Mouse (Mus musculus): ENCODE data around the gene Cts8. TPM values are rescaled to one million over a fixed set of nuclear protein-coding genes. Genes with fewer than 3 reads are reported as not detected.

Gene Cts8
- not detected in 2 replicates for polyA plus RNA-seq (2015; fragmentation: Nextera tagmentation; extraction: Ambion mirVana)

DNA sequence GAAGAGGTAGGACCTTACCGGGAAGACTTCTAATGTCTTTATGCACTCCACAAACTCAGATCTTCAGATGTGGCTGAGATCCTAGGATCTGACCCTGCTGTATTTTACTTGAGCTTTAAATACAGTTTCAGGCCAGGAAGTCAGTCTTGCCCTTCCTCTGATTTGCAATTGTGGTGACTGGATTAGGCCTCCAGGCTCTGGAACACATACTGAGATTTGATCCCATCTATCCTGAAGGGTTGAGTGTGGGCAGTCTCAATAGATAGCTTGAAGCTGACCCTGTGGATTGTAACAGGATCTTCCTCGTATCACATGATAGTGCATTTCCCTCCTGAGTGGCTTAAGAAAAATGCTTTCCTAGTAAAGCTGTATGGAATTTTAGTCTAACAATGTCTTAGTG is at the start of gene Cts8:
Cts8 (minus strand) TSS at position 101 of the 400 bp plus-strand sequence.
- Histone ChIP-seq H3K36me3 (replicated peaks) (no peaks in the 10 kb centered on the region), H3K27ac (no peak within 1 kb of the TSS), H3K4me1 (no peaks in the 10 kb centered on the region), H3K4me2 (no peak within 1 kb of the TSS), H3K4me3 (no peak within 1 kb of the TSS), H3K9me3 (peaks cover 20% of the 10 kb centered on the region; the same call in 1 of the 2 replicates), H3K9ac (no peak within 1 kb of the TSS), H3K27me3 (replicated peaks) (no peaks in the 10 kb centered on the region)
- no peak for ATAC-seq (replicated peaks)
- WGBS = 85% methylated on average over 2 of the region's 2 CpGs

DNA sequence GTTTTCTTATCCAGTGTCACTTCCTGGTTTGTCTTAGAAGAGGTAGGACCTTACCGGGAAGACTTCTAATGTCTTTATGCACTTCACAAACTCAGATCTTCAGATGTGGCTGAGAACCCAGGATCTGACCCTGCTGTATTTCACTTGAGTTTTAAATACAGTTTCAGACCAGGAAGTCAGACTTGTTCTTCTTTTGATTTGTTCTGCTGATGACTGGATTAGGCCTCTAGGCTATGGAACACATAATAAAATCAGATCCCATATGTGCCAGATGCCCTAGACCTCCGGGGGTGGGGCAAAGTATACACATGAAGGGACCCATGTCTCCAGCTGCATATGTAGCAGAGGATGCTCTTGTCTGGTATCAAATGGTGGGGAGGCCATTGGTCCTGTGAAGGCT is 33.6 kb upstream of the Cts8 start, which contains the start of gene Gm49398:
Gm49398 (minus strand) TSS at position 101 of the 400 bp plus-strand sequence.
- H3K9me3 ChIP-seq = peaks cover 16% of the 10 kb centered on the region; the same call in 1 of the 2 replicates
- 79% methylated on average over 2 of the region's 2 CpGs for WGBS

DNA sequence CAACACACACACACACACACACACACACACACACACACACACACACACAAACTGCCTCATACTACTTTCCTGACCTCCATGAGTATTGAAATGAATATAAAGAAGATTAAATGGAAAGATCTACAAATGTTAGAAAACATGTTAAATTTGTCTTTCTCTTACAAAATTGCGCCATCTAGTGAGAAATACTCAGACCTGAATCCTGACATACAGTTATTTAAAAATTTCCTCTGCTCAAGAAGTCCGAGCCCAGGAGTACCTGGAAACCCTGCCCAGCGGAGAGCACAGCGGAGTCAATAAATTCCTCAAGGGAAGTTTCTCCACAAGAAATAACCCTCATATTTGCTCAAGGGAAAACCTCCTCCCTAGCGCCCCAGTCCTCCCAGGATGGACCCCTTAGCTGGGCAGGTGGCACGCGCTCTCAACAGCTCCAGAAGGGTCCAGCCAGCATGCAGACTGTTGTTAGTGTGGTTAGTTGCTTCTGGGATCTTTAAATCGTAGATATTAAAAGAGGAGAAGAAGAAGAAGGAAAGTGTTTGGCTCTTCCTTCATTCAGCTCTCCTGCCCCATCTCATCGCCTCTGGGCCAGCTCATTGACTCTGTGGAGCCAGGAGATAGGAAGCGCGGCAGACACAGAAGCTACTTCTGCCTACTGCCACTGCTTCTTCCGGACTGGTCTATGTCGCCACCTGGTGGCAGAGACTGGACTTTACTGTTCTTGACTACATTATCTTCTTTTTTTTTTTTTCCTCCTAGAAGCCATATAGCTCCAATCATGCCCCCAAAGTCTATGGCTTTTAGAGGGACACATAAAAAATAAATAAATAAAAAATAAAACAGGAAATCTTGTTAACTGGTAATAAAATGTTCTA is 13.8 kb downstream of the Cts8 start:
- Histone ChIP-seq H3K9ac (no peak overlapping the region), H3K36me3 (replicated peaks) (no peaks in the 10 kb centered on the region), H3K4me3 (no peak overlapping the region), H3K27me3 (replicated peaks) (no peaks in the 10 kb centered on the region), H3K4me2 (no peak overlapping the region), H3K27ac (no peak overlapping the region), H3K9me3 (peaks cover 36% of the 10 kb centered on the region), H3K4me1 (no peaks in the 10 kb centered on the region)
- 65% methylated on average over 13 of the region's 13 CpGs for WGBS
- no peak for ATAC-seq (replicated peaks)

More for the DNA sequence above, 33.6 kb upstream of the Cts8 start, which contains the start of gene Gm49398:
- Histone ChIP-seq H3K36me3 (replicated peaks) (no peaks in the 10 kb centered on the region), H3K27me3 (replicated peaks) (no peaks in the 10 kb centered on the region), H3K4me3 (no peak within 1 kb of the TSS), H3K4me2 (no peak within 1 kb of the TSS), H3K4me1 (no peaks in the 10 kb centered on the region), H3K27ac (no peak within 1 kb of the TSS), H3K9ac (no peak within 1 kb of the TSS)
- no peak for ATAC-seq (replicated peaks)

GRCm38 (mm10) chr13:61203310-61203709 is 51.8 kb downstream of the Cts8 start, which contains the start of gene Cts6:
Cts6 (minus strand) TSS chr13:61203410.
- Histone ChIP-seq H3K4me3 (no peak within 1 kb of the TSS), H3K9me3 (peaks cover 37% of the 10 kb centered on the region), H3K4me1 (no peaks in the 10 kb centered on the region), H3K27ac (no peak within 1 kb of the TSS), H3K9ac (no peak within 1 kb of the TSS), H3K36me3 (replicated peaks) (no peaks in the 10 kb centered on the region), H3K4me2 (no peak within 1 kb of the TSS), H3K27me3 (replicated peaks) (no peaks in the 10 kb centered on the region)
- WGBS = 80% methylated on average over 3 of the region's 3 CpGs
- ATAC-seq (replicated peaks) = no peak

Other genes starting within 250 kb of the Cts8 start
- not detected in 2 replicates for gene Ctsj, start 249.4 kb downstream of the Cts8 start, polyA plus RNA-seq (2015; fragmentation: Nextera tagmentation; extraction: Ambion mirVana)
- not detected in 2 replicates for gene Ctsq, start 214.7 kb downstream of the Cts8 start, polyA plus RNA-seq (2015; fragmentation: Nextera tagmentation; extraction: Ambion mirVana)
- not detected in 2 replicates for gene Ctsr, start 91.1 kb downstream of the Cts8 start, polyA plus RNA-seq (2015; fragmentation: Nextera tagmentation; extraction: Ambion mirVana)
- not detected in 2 replicates for gene Cts6, start 51.9 kb downstream of the Cts8 start, polyA plus RNA-seq (2015; fragmentation: Nextera tagmentation; extraction: Ambion mirVana)
- gene Gm49398, start 33.5 kb upstream of the Cts8 start, polyA plus RNA-seq (2015; fragmentation: Nextera tagmentation; extraction: Ambion mirVana) = not detected in 2 replicates
- gene Cts7, start 102.8 kb upstream of the Cts8 start, polyA plus RNA-seq (2015; fragmentation: Nextera tagmentation; extraction: Ambion mirVana) = not detected in 2 replicates